Mouse (Mus musculus): ENCODE measurements at regions not wholly inside any gene's neighbourhood (a gene's known extent, or its start where the extent isn't known, plus 50 kb on each side); places are given as distances from the start of the nearest gene placed in this dataset.

GRCm38 (mm10) chr5:58705561-58705960 lies 987.8 kb downstream of the Pcdh7 start:
- WGBS = 95% methylated on average over 1 of the region's 1 CpGs
- DNase-seq (ENCODE audit: low spot score) (no peak), ATAC-seq (replicated peaks; ENCODE audit: insufficient number of reproducible peaks, low FRiP score, low TSS enrichment, low read depth) (no peak)
- H3K9me3 ChIP-seq (replicated peaks; ENCODE audit: control insufficient read depth, low read length) = no peaks in the 10 kb centered on the region
- H3K9ac ChIP-seq (replicated peaks; ENCODE audit: low read length) = no peak overlapping the region
- no peaks in the 10 kb centered on the region for H3K27me3 ChIP-seq (ENCODE audit: control insufficient read depth, insufficient read depth, low read length)
- no peaks in the 10 kb centered on the region for H3K4me1 ChIP-seq (ENCODE audit: control insufficient read depth, insufficient read depth, low read length)
- no peaks in the 10 kb centered on the region for H3K36me3 ChIP-seq (replicated peaks; ENCODE audit: control insufficient read depth, insufficient read depth, low read depth, low read length)
- H3K27ac ChIP-seq (replicated peaks; ENCODE audit: low read depth, low read length) = no peak overlapping the region
- no peak overlapping the region for H3K4me2 ChIP-seq (ENCODE audit: low read depth, low read length)
- H3K4me3 ChIP-seq (ENCODE audit: low read depth, low read length) = no peak overlapping the region

- H3K9ac ChIP-seq (replicated peaks; ENCODE audit: low read length) = no peak overlapping the region
- no peak for DNase-seq (ENCODE audit: low spot score)
- H3K4me3 ChIP-seq (ENCODE audit: low read depth, low read length) = no peak overlapping the region
- H3K36me3 ChIP-seq (replicated peaks; ENCODE audit: control insufficient read depth, insufficient read depth, low read depth, low read length) = no peaks in the 10 kb centered on the region
- H3K27ac ChIP-seq (replicated peaks; ENCODE audit: low read depth, low read length) = no peak overlapping the region
- no peaks in the 10 kb centered on the region for H3K27me3 ChIP-seq (ENCODE audit: control insufficient read depth, insufficient read depth, low read length)
- ATAC-seq (replicated peaks; ENCODE audit: insufficient number of reproducible peaks, low FRiP score, low TSS enrichment, low read depth) = no peak
- H3K9me3 ChIP-seq (replicated peaks; ENCODE audit: control insufficient read depth, low read length) = no peaks in the 10 kb centered on the region
- WGBS = 84% methylated on average over 1 of the region's 1 CpGs
- no peaks in the 10 kb centered on the region for H3K4me1 ChIP-seq (ENCODE audit: control insufficient read depth, insufficient read depth, low read length)
- no peak overlapping the region for H3K4me2 ChIP-seq (ENCODE audit: low read depth, low read length)
Measured at GRCm38 (mm10) chr5:58712381-58712780, 994.6 kb downstream of the Pcdh7 start.

GRCm38 (mm10) chr5:58733366-58733765 lies 1015.6 kb downstream of the Pcdh7 start:
- Histone ChIP-seq H3K27ac (replicated peaks; ENCODE audit: low read depth, low read length) (no peak overlapping the region), H3K4me3 (ENCODE audit: low read depth, low read length) (no peak overlapping the region), H3K4me2 (ENCODE audit: low read depth, low read length) (no peak overlapping the region), H3K4me1 (ENCODE audit: control insufficient read depth, insufficient read depth, low read length) (no peaks in the 10 kb centered on the region), H3K27me3 (ENCODE audit: control insufficient read depth, insufficient read depth, low read length) (no peaks in the 10 kb centered on the region), H3K9me3 (replicated peaks; ENCODE audit: control insufficient read depth, low read length) (no peaks in the 10 kb centered on the region), H3K9ac (replicated peaks; ENCODE audit: low read length) (no peak overlapping the region), H3K36me3 (replicated peaks; ENCODE audit: control insufficient read depth, insufficient read depth, low read depth, low read length) (no peaks in the 10 kb centered on the region)
- no peak for DNase-seq (ENCODE audit: low spot score)
- WGBS = 92% methylated on average over 3 of the region's 3 CpGs
- no peak for ATAC-seq (replicated peaks; ENCODE audit: insufficient number of reproducible peaks, low FRiP score, low TSS enrichment, low read depth)

GRCm38 (mm10) chr5:58733961-58734360 lies 1016.2 kb downstream of the Pcdh7 start:
- H3K27ac ChIP-seq (replicated peaks; ENCODE audit: low read depth, low read length) = no peak overlapping the region
- no peaks in the 10 kb centered on the region for H3K4me1 ChIP-seq (ENCODE audit: control insufficient read depth, insufficient read depth, low read length)
- H3K4me3 ChIP-seq (ENCODE audit: low read depth, low read length) = no peak overlapping the region
- no peaks in the 10 kb centered on the region for H3K9me3 ChIP-seq (replicated peaks; ENCODE audit: control insufficient read depth, low read length)
- DNase-seq (ENCODE audit: low spot score) = no peak
- no peaks in the 10 kb centered on the region for H3K36me3 ChIP-seq (replicated peaks; ENCODE audit: control insufficient read depth, insufficient read depth, low read depth, low read length)
- H3K27me3 ChIP-seq (ENCODE audit: control insufficient read depth, insufficient read depth, low read length) = no peaks in the 10 kb centered on the region
- 76% methylated on average over 2 of the region's 2 CpGs for WGBS
- H3K9ac ChIP-seq (replicated peaks; ENCODE audit: low read length) = no peak overlapping the region
- no peak for ATAC-seq (replicated peaks; ENCODE audit: insufficient number of reproducible peaks, low FRiP score, low TSS enrichment, low read depth)
- no peak overlapping the region for H3K4me2 ChIP-seq (ENCODE audit: low read depth, low read length)

- Histone ChIP-seq H3K27me3 (ENCODE audit: control insufficient read depth, insufficient read depth, low read length) (no peaks in the 10 kb centered on the region), H3K4me2 (ENCODE audit: low read depth, low read length) (no peak overlapping the region), H3K9ac (replicated peaks; ENCODE audit: low read length) (no peak overlapping the region), H3K36me3 (replicated peaks; ENCODE audit: control insufficient read depth, insufficient read depth, low read depth, low read length) (no peaks in the 10 kb centered on the region), H3K4me1 (ENCODE audit: control insufficient read depth, insufficient read depth, low read length) (no peaks in the 10 kb centered on the region), H3K27ac (replicated peaks; ENCODE audit: low read depth, low read length) (no peak overlapping the region), H3K9me3 (replicated peaks; ENCODE audit: control insufficient read depth, low read length) (no peaks in the 10 kb centered on the region), H3K4me3 (ENCODE audit: low read depth, low read length) (no peak overlapping the region)
- DNase-seq (ENCODE audit: low spot score) (peak; percentile 56), ATAC-seq (replicated peaks; ENCODE audit: insufficient number of reproducible peaks, low FRiP score, low TSS enrichment, low read depth) (no peak)
- WGBS = 63% methylated on average over 9 of the region's 9 CpGs
Measured at GRCm38 (mm10) chr5:58736610-58737009, 1018.8 kb downstream of the Pcdh7 start.

- no peaks in the 10 kb centered on the region for H3K27me3 ChIP-seq (ENCODE audit: control insufficient read depth, insufficient read depth, low read length)
- no peaks in the 10 kb centered on the region for H3K4me1 ChIP-seq (ENCODE audit: control insufficient read depth, insufficient read depth, low read length)
- H3K9me3 ChIP-seq (replicated peaks; ENCODE audit: control insufficient read depth, low read length) = no peaks in the 10 kb centered on the region
- H3K27ac ChIP-seq (replicated peaks; ENCODE audit: low read depth, low read length) = no peak overlapping the region
- no peak for ATAC-seq (replicated peaks; ENCODE audit: insufficient number of reproducible peaks, low FRiP score, low TSS enrichment, low read depth)
- 67% methylated on average over 4 of the region's 4 CpGs for WGBS
- H3K4me2 ChIP-seq (ENCODE audit: low read depth, low read length) = no peak overlapping the region
- H3K9ac ChIP-seq (replicated peaks; ENCODE audit: low read length) = no peak overlapping the region
- no peaks in the 10 kb centered on the region for H3K36me3 ChIP-seq (replicated peaks; ENCODE audit: control insufficient read depth, insufficient read depth, low read depth, low read length)
- no peak overlapping the region for H3K4me3 ChIP-seq (ENCODE audit: low read depth, low read length)
- DNase-seq (ENCODE audit: low spot score) = no peak
Measured at GRCm38 (mm10) chr5:58737264-58737883, 1019.6 kb downstream of the Pcdh7 start.

- ATAC-seq (replicated peaks; ENCODE audit: insufficient number of reproducible peaks, low FRiP score, low TSS enrichment, low read depth) = no peak
- no peak overlapping the region for H3K27ac ChIP-seq (replicated peaks; ENCODE audit: low read depth, low read length)
Measured at GRCm38 (mm10) chr5:58738041-58738440, 1020.3 kb downstream of the Pcdh7 start.

GRCm38 (mm10) chr5:58740759-58741158 lies 1023.0 kb downstream of the Pcdh7 start:
- Histone ChIP-seq H3K36me3 (replicated peaks; ENCODE audit: control insufficient read depth, insufficient read depth, low read depth, low read length) (no peaks in the 10 kb centered on the region), H3K4me1 (ENCODE audit: control insufficient read depth, insufficient read depth, low read length) (no peaks in the 10 kb centered on the region), H3K27me3 (ENCODE audit: control insufficient read depth, insufficient read depth, low read length) (no peaks in the 10 kb centered on the region), H3K9me3 (replicated peaks; ENCODE audit: control insufficient read depth, low read length) (no peaks in the 10 kb centered on the region), H3K9ac (replicated peaks; ENCODE audit: low read length) (no peak overlapping the region), H3K27ac (replicated peaks; ENCODE audit: low read depth, low read length) (no peak overlapping the region), H3K4me2 (ENCODE audit: low read depth, low read length) (no peak overlapping the region), H3K4me3 (ENCODE audit: low read depth, low read length) (no peak overlapping the region)
- WGBS = 61% methylated on average over 1 of the region's 1 CpGs
- ATAC-seq (replicated peaks; ENCODE audit: insufficient number of reproducible peaks, low FRiP score, low TSS enrichment, low read depth) (no peak), DNase-seq (ENCODE audit: low spot score) (no peak)

More at GRCm38 (mm10) chr5:58738041-58738440, 1020.3 kb downstream of the Pcdh7 start:
- WGBS = 66% methylated on average over 4 of the region's 4 CpGs
- Histone ChIP-seq H3K9me3 (replicated peaks; ENCODE audit: control insufficient read depth, low read length) (no peaks in the 10 kb centered on the region), H3K9ac (replicated peaks; ENCODE audit: low read length) (no peak overlapping the region), H3K4me1 (ENCODE audit: control insufficient read depth, insufficient read depth, low read length) (no peaks in the 10 kb centered on the region), H3K4me3 (ENCODE audit: low read depth, low read length) (no peak overlapping the region), H3K27me3 (ENCODE audit: control insufficient read depth, insufficient read depth, low read length) (no peaks in the 10 kb centered on the region), H3K4me2 (ENCODE audit: low read depth, low read length) (no peak overlapping the region), H3K36me3 (replicated peaks; ENCODE audit: control insufficient read depth, insufficient read depth, low read depth, low read length) (no peaks in the 10 kb centered on the region)
- no peak for DNase-seq (ENCODE audit: low spot score)

Measured in embryonic facial prominence, embryonic 11.5 days (tissue).